Mouse (Mus musculus): ENCODE measurements around the gene Ugt1a2. TPM values are rescaled to one million over a fixed set of nuclear protein-coding genes. Genes with fewer than 3 reads are reported as not detected.
"Not testable (repeated sequence)": the region's sequence is repeated elsewhere in the genome, so short reads cannot be mapped to it uniquely, and the experiment has no call there.

The Ugt1a2 gene
- total RNA-seq (2021), result not detected

DNA sequence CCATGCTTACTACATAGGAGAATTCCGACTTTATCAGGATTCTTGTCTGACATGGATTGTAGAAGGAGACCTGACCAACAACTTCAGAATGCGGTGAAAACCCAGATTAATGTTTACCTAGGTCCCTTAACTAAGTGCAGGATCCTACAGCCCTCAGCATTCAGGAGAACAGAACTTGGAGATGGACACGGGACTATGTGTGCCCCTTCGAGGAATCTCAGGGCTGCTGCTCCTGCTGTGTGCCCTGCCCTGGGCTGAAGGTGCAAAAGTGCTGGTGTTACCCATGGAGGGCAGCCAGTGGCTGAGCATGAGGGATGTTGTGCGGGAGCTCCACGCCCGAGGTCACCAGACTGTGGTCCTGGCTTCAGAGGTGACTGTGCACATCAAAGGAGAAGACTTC is at the start of gene Ugt1a2:
Gene Ugt1a2 (plus strand): TSS at position 146 of the 400 bp plus-strand sequence.
- intact Hi-C loops (cut with DNase I), result no loop called here
- DNase-seq, result no peak

GRCm38 (mm10) chr1:88158430-88158829 is 42.0 kb upstream of the Ugt1a2 start:
- intact Hi-C loops (cut with DNase I), result no loop called here
- no peak for DNase-seq

DNA sequence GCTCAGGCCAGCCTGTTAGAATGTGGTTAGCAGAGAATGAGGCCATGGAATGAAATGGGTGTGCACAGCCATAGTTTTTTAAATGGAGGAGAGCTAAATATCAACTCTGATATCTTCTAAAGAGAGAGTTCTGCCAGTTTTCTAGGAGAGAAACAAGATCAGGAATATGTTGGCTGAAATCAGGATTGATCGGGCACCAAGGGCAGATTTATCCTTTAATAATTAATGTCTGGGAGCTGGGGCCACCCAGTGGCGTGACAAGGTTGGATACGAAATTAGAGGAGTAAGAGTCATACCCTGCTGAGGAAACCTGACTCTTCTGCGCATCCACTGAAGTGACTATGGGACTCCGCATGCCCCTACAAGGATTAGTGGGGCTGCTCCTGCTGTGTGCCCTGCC is 34.7 kb upstream of the Ugt1a2 start, which contains the start of gene Ugt1a5:
Gene Ugt1a5 (plus strand): TSS at position 302 of the 400 bp plus-strand sequence.
- no peak for DNase-seq
- intact Hi-C loops (cut with DNase I), result no loop called here

DNA sequence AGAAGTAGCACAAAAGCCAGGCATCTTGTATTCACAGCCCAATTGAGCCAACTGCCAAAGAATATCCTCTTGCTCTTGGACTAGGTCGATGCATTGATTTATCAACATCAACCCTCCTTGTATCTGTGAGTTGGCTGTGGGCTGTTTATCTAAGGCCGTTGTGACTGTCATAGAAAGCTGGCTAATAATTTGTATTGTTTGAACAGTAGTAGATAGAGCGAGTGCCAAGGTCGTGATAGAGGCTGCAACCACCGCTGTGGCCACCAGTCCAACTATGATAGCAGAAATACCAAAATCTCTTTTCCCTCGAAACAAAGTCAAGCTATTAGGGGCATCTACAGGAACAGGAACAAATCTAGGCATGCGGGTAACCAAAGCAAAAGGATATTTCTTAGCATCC is 28.2 kb upstream of the Ugt1a2 start:
- intact Hi-C loops (cut with DNase I); DNase-seq: not testable (repeated sequence)

DNA sequence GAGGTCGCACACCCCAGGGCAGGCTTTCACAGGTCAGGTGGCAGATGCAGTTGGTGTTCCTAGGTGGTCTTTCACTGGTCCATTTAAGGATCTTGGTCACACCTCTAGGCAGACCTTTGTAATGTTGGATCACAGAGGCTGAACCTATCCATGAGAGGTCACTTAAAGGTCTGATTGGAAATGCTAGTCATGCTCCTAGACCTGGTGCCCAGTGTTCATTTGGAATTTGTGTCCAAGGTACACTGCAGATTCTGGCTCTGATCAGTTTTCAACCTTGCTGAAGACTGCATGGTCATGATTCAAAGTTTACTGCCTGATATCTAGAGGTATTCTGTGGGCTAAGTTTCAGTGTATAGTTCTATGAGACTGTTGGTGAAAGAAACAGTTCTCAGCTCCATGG is 20.7 kb upstream of the Ugt1a2 start:
- intact Hi-C loops (cut with DNase I), result no loop called here
- no peak for DNase-seq

GRCm38 (mm10) chr1:88186325-88186935 is 14.0 kb upstream of the Ugt1a2 start:
- intact Hi-C loops (cut with DNase I), result no loop called here
- no peak for DNase-seq

- intact Hi-C loops (cut with DNase I), result no loop called here
- DNase-seq, result no peak
Measured at GRCm38 (mm10) chr1:88192136-88192535, 8.3 kb upstream of the Ugt1a2 start.

DNA sequence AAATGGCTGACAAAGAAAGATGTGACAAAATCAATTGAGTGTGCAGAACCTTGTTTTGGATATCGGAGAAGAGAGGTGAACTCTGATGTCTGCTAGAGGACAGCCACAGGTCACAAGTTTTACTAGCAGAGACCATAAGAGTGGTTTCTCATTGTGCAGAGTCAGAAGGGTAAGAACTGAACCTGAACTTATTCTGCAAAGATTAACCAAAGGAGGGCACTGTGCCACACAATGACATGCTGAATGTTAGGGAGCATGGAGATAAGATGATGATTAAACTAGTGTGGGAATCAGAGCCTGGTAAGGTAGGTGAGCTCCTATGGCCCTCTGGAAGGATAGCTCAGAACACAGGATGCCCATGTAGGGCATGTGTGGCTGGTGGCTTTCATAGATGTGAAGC is 4.7 kb upstream of the Ugt1a2 start:
- intact Hi-C loops (cut with DNase I), result no loop called here
- no peak for DNase-seq

DNA sequence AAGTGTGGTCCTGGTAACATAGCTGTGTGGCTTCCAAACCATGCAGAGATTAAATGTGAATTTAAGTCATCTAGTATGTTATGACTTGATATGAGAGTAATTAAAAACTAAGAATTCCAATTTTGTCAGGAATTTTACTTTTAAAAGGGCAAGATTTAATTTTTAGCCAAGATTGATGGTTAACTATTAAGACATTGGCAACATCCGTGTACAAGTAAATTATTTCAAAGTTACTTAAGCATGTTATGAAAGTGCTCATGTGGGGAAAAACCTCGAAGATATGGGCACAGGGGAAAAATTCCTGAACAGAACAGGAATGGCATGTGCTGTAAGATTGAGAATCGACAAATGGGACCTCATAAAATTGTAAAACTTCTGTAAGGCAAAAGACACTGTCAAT is 3.0 kb upstream of the Ugt1a2 start:
- intact Hi-C loops (cut with DNase I), result no loop called here
- no peak for DNase-seq

GRCm38 (mm10) chr1:88199996-88200395 is 405 bp upstream of the Ugt1a2 start:
- intact Hi-C loops (cut with DNase I), result no loop called here

GRCm38 (mm10) chr1:88205294-88205922 is 5.0 kb downstream of the Ugt1a2 start, which contains the start of gene Dnajb3:
TSS of gene Dnajb3 (minus strand) at chr1:88205782.
- intact Hi-C loops (cut with DNase I), result no loop called here
- peak; percentile 77 to 80 for DNase-seq

More at GRCm38 (mm10) chr1:88199996-88200395, 405 bp upstream of the Ugt1a2 start:
- no peak for DNase-seq

DNA sequence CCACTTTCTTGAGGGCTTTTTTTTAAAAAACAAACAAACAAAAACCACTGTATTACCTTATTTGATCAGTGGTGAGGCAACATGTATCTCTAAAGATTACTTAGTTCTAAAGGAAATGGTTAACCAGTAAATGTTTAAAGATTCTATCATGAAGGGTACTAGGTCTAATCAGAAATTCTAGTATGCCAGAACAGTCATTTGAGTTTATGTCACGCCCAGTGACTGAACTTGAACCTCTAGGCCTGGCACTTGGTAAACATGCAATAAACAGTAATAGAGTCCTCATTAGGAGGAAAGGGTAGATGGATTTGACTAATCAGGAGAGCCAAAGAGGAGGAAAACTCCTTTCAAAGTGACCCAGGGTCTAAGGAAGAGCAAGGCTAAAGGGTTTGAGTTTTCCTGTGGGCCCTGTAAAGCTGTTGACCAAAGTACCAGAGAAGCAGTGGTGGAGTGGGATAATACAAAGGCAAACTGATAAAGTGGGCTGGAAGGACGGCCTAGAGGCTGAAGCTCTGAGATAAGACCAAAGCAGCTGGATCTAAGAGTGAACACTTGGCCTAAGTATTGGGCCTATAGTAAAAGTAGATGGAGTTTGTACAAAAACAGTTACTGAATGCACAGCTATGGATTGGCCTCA is 6.6 kb downstream of the Ugt1a2 start:
- intact Hi-C loops (cut with DNase I), result no loop called here
- no peak for DNase-seq

DNA sequence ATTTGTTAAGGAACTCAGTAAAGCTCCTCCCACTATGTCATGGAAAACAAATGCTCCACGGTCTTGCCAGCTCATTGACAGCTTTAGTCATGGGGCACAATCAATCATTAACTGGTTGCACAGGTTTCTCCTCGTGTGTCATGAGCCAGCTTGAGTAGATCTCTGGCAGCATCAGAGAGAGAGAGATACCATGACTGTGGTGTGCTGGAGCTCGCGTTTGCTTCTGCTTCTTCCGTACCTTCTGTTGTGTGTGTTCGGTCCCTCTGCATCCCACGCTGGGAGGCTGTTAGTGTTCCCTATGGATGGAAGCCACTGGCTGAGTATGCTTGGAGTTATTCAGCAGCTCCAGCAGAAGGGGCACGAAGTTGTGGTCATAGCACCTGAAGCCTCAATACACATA is 11.4 kb downstream of the Ugt1a2 start, which contains the start of gene Ugt1a1:
Gene Ugt1a1 (plus strand): TSS at position 148 of the 400 bp plus-strand sequence.
- intact Hi-C loops (cut with DNase I), result no loop called here
- no peak for DNase-seq

- intact Hi-C loops (cut with DNase I), result no loop called here
- peak; percentile 0 to 6 for DNase-seq
Measured at GRCm38 (mm10) chr1:88212341-88213045, 12.1 kb downstream of the Ugt1a2 start.

GRCm38 (mm10) chr1:88213061-88213460 is 12.7 kb downstream of the Ugt1a2 start:
- intact Hi-C loops (cut with DNase I), result no loop called here
- peak in 1 of 2 experiments; percentile 0 for DNase-seq

DNA sequence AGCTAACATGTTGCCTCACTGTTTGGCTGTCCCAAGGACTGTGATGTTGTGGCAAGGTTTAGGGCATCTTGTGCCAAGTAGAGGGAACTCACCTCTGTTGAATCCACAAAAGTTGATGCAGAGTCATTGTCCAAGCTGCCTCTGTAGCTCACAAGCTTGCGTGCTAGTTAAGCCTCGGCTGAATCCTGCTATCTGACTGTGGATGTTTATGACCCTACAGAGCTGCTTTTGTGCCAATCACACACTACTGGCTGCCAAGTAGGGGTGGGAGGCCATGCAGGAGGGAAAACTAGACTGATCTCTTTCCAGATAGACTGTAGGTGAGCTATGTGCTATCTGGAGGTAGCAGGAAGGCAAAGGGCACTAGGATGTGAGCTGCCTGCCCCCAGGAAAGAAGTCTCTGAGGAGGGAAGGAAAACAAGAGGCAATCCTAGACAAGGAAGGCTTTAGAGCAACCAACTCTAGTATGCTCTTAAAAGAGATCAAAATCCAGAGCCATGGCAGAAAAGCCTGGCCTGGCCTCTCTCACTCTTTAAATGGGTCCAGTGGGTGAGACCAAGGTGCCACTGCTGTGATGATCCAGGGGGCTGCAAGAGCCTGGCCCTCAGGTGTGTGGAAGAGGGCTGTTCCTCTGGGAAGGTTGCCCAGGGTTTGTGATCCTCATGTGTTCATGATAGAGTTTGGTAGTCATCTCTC is 13.5 kb downstream of the Ugt1a2 start:
- intact Hi-C loops (cut with DNase I), result no loop called here
- DNase-seq, result peak; percentile 2 to 6

- intact Hi-C loops (cut with DNase I), result no loop called here
- peak in 1 of 2 experiments; percentile 3 for DNase-seq
Measured at GRCm38 (mm10) chr1:88214462-88214952, 14.1 kb downstream of the Ugt1a2 start.

DNA sequence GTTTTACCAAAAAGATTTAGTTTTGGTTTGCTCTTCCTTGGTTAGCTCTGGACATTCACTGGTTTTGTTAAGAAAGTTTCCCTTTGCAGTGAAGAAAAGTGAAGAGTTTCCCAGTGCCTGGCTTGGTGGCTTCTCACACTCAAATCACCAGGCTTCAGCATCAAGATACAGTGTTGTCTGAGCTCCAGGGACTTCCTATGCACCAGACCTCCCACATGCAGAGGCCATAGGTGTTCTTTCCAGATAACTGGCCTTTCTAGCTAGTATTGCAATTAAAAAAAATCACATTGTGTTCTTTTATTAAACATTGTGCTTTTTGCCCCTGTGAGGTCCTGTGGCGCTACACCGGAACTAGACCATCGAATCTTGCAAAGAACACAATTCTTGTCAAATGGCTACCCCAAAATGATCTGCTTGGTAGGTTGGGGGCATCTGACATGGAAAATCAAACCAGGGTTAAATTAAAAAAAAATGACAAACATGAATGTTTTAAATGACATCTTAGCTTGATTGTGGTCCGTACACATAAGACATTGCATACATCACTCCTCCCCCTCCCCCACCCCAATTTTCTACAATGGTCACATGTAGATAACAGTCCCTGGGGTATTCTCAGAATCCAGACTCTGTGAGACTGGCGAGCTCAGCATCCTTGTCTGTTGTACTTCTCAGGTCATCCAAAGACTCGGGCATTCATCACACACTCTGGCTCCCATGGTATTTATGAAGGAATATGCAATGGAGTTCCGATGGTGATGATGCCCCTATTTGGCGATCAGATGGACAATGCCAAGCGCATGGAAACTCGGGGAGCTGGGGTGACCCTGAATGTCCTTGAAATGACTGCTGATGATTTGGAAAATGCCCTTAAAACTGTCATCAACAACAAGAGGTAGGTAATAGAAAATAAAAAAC is 15.3 kb downstream of the Ugt1a2 start:
- DNase-seq, result peak; percentile 1 to 5
- intact Hi-C loops (cut with DNase I), result no loop called here

DNA sequence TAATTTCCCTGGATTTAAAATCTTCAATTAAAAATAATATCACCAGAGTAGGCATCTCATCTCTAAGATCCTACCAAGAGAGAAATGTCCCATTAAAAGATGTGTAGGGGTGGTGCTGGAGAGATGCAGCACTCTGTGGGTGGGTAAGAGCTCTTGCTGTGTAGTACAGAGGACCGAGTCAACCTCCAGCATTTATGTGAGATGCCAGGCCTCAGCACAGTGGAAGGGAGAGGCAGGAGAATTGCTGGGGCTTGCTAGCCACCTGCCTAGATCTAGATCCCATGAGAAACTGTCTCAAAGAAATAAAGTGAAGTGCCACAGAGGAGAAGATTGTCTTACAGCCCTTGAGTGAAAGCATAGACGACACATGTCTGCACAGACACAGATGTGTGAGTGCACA is 16.1 kb downstream of the Ugt1a2 start:
- intact Hi-C loops (cut with DNase I), result no loop called here
- peak in 1 of 2 experiments; percentile 0 for DNase-seq

Measured in heart, postnatal 10 days (tissue).